Comparison of ENCODE assay signal across 8 mouse cellular contexts in genomic region chr4:43266623-43267322, GRCm38 (mm10). TPM values are rescaled to one million over a fixed set of nuclear protein-coding genes. Genes with fewer than 3 reads are reported as not detected.
A peak's percentile ranks its signal among the peaks of the same experiment; 100 is the strongest.
DNase-seq lines count a peak whose midpoint lies in the region; ATAC-seq and TF ChIP-seq lines count a peak whose summit lies in the region.

TSS of gene Atp8b5 (plus strand) at chr4:43267159.

- peak; percentile 65 for TF ChIP-seq CTCF in C2C12 (IDR thresholded peaks at IDR 0.05; ENCODE audit: control insufficient read depth, insufficient read depth, insufficient read length)
- TF ChIP-seq CTCF in kidney, postnatal 0 days (IDR thresholded peaks at IDR 0.05; ENCODE audit: low read depth): peak; percentile 85
- peak; percentile 71 for TF ChIP-seq CTCF in liver, adult 2 months (IDR thresholded peaks at IDR 0.05; ENCODE audit: low read depth, low read length)

- H3K27me3 ChIP-seq in C2C12 (ENCODE audit: control insufficient read depth, insufficient read depth, insufficient read length): no peaks in the 10 kb centered on the region
- H3K27me3 ChIP-seq in heart, embryonic 12.5 days (replicated peaks): no peaks in the 10 kb centered on the region
- no peaks in the 10 kb centered on the region for H3K27me3 ChIP-seq in kidney, postnatal 0 days (ENCODE audit: insufficient read depth, low read length)
- no peaks in the 10 kb centered on the region for H3K27me3 ChIP-seq in liver, adult 2 months (ENCODE audit: control insufficient read depth, insufficient read depth, low read length)
- H3K27me3 ChIP-seq in stomach, embryonic 15.5 days (replicated peaks): no peaks in the 10 kb centered on the region

- no peaks in the 10 kb centered on the region for H3K79me2 ChIP-seq in C2C12 (ENCODE audit: control insufficient read depth, insufficient read depth)
- no peaks in the 10 kb centered on the region for H3K79me2 ChIP-seq in liver, adult 2 months (ENCODE audit: control insufficient read depth, insufficient read depth, low read length)

- no peaks in the 10 kb centered on the region for H3K36me3 ChIP-seq in C2C12 (ENCODE audit: control insufficient read depth, insufficient read depth)
- H3K36me3 ChIP-seq in heart, embryonic 12.5 days: no peaks in the 10 kb centered on the region; the same call in 1 of the 2 replicates
- no peaks in the 10 kb centered on the region for H3K36me3 ChIP-seq in kidney, postnatal 0 days (ENCODE audit: insufficient read depth, low read length)
- H3K36me3 ChIP-seq in liver, adult 2 months (ENCODE audit: control insufficient read depth, insufficient read depth, low read length): no peaks in the 10 kb centered on the region
- H3K36me3 ChIP-seq in stomach, embryonic 15.5 days: no peaks in the 10 kb centered on the region

- H3K4me1 ChIP-seq in brown adipose tissue, adult 24 weeks (ENCODE audit: control insufficient read depth, insufficient read depth, insufficient read length, low read length): no peaks in the 10 kb centered on the region
- H3K4me1 ChIP-seq in heart, embryonic 12.5 days (replicated peaks): no peaks in the 10 kb centered on the region
- peaks cover 4% of the 10 kb centered on the region; the same call in 1 of the 2 replicates for H3K4me1 ChIP-seq in kidney, postnatal 0 days (replicated peaks; ENCODE audit: insufficient read depth, low read length)
- no peaks in the 10 kb centered on the region for H3K4me1 ChIP-seq in liver, adult 2 months (ENCODE audit: control insufficient read depth, insufficient read depth, low read length)
- 0 out of 2 replicates have a peak, but pooled peaks cover 7% of the 10 kb centered on the region for H3K4me1 ChIP-seq in stomach, embryonic 15.5 days

- 1% methylated on average over 19 of the region's 19 CpGs for WGBS in heart, embryonic 12.5 days
- 3% methylated on average over 19 of the region's 19 CpGs for WGBS in kidney, postnatal 0 days
- 5% methylated on average over 19 of the region's 19 CpGs for WGBS in liver, adult 2 months
- whole genome bisulfite sequencing in stomach, embryonic 15.5 days: 2% methylated on average over 19 of the region's 19 CpGs

- no peaks in the 10 kb centered on the region for H3K9me3 ChIP-seq in heart, embryonic 12.5 days (replicated peaks)
- H3K9me3 ChIP-seq in kidney, postnatal 0 days (replicated peaks; ENCODE audit: low read length): no peaks in the 10 kb centered on the region
- H3K9me3 ChIP-seq in stomach, embryonic 15.5 days: no peaks in the 10 kb centered on the region

- no peak within 1 kb of the TSS for H3K27ac ChIP-seq in brown adipose tissue, adult 24 weeks (replicated peaks; ENCODE audit: low read depth, low read length)
- no peak within 1 kb of the TSS for H3K27ac ChIP-seq in heart, embryonic 12.5 days (ENCODE audit: poor library complexity, severe bottlenecking)
- H3K27ac ChIP-seq in kidney, postnatal 0 days: no peak within 1 kb of the TSS
- no peak within 1 kb of the TSS for H3K27ac ChIP-seq in liver, adult 2 months (replicated peaks; ENCODE audit: insufficient read depth, low read depth, low read length)
- H3K27ac ChIP-seq in stomach, embryonic 15.5 days: no peak within 1 kb of the TSS

- H3K4me2 ChIP-seq in heart, embryonic 12.5 days: peak within 1 kb of the TSS; percentile 81
- peak within 1 kb of the TSS; percentile 55 for H3K4me2 ChIP-seq in kidney, postnatal 0 days (ENCODE audit: low read length)
- peak within 1 kb of the TSS; percentile 76 for H3K4me2 ChIP-seq in stomach, embryonic 15.5 days

- peak; percentile 95 for DNase-seq in kidney, postnatal 0 days (ENCODE audit: low spot score)
- DNase-seq in liver, adult 2 months (ENCODE audit: extremely low read depth, low read depth, low spot score): peak; percentile 62
- peak; percentile 28 for DNase-seq in naive thymus-derived CD4-positive, alpha-beta T cell, adult 2 months (ENCODE audit: low read depth)

- ATAC-seq in erythroid progenitor cell, adult 5-6 weeks (replicated peaks; ENCODE audit: low FRiP score, poor library complexity, severe bottlenecking): 0 out of 2 replicates have a peak, but pooled peaks have one; percentile 59
- 0 out of 2 replicates have a peak, but pooled peaks have one; percentile 55 for ATAC-seq in heart, embryonic 12.5 days (ENCODE audit: insufficient number of reproducible peaks, low FRiP score)
- peak; percentile 79 for ATAC-seq in kidney, postnatal 0 days (replicated peaks; ENCODE audit: low FRiP score, low read depth)
- peak; percentile 73 for ATAC-seq in stomach, embryonic 15.5 days (ENCODE audit: insufficient read depth, low FRiP score, low read depth)

- no peak within 1 kb of the TSS for H3K4me3 ChIP-seq in C2C12 (ENCODE audit: insufficient read depth, poor library complexity, severe bottlenecking)
- H3K4me3 ChIP-seq in brown adipose tissue, adult 24 weeks (ENCODE audit: insufficient read depth, low read depth, low read length): peak within 1 kb of the TSS; percentile 29
- peak within 1 kb of the TSS; percentile 51 for H3K4me3 ChIP-seq in heart, embryonic 12.5 days
- peak within 1 kb of the TSS; percentile 16 for H3K4me3 ChIP-seq in kidney, postnatal 0 days (replicated peaks; ENCODE audit: low read depth, low read length)
- no peak within 1 kb of the TSS for H3K4me3 ChIP-seq in liver, adult 2 months (ENCODE audit: insufficient read depth, low read depth, low read length)
- H3K4me3 ChIP-seq in stomach, embryonic 15.5 days (replicated peaks): peak within 1 kb of the TSS; percentile 34

- peak within 1 kb of the TSS; percentile 57 for H3ac ChIP-seq in C2C12 (ENCODE audit: control insufficient read depth, insufficient read length, low read depth)

- H3K79me3 ChIP-seq in C2C12 (ENCODE audit: low read depth): no peaks in the 10 kb centered on the region

- H3K9ac ChIP-seq in heart, embryonic 12.5 days: peak within 1 kb of the TSS; percentile 64
- no peak within 1 kb of the TSS for H3K9ac ChIP-seq in kidney, postnatal 0 days (ENCODE audit: low read depth, low read length)
- H3K9ac ChIP-seq in liver, adult 2 months (ENCODE audit: low read depth, low read length): no peak within 1 kb of the TSS
- no peak within 1 kb of the TSS for H3K9ac ChIP-seq in stomach, embryonic 15.5 days

- no peak for TF ChIP-seq POLR2A in liver, adult 2 months (IDR thresholded peaks at IDR 0.05; ENCODE audit: extremely low read depth, insufficient read depth, low read length)

TF ChIP-seq in C2C12, 6 proteins besides CTCF, POLR2A, EP300 and RAD21:
- TF ChIP-seq CEBPB (IDR thresholded peaks at IDR 0.05; ENCODE audit: low read depth) (no peak), FOSL1 (IDR thresholded peaks at IDR 0.05; ENCODE audit: insufficient read depth, low read length, poor library complexity, severe bottlenecking) (no peak), MYOD1 (IDR thresholded peaks at IDR 0.05; ENCODE audit: control insufficient read depth, insufficient read length, low read depth) (no peak), USF1 (IDR thresholded peaks at IDR 0.05; ENCODE audit: low read depth) (no peak), MAX (IDR thresholded peaks at IDR 0.05) (peak; percentile 27), MYOG (IDR thresholded peaks at IDR 0.05; ENCODE audit: control insufficient read depth, extremely low read depth, insufficient read length) (no peak)

RNA-seq across cellular contexts. Expression of gene Atp8b5, which starts in this region (rescaled TPM):
- polyA plus RNA-seq in C2C12 (2012; fragmentation: generic; extraction: Trizol): 0.04 TPM
- 0.24 TPM in 1 of 2 replicates, not detected in the other for polyA plus RNA-seq in brown adipose tissue, adult 24 weeks (2012; ENCODE audit: insufficient read depth, insufficient read length, missing spikeins)
- not detected in 2 replicates for total RNA-seq in erythroid progenitor cell, adult 5-6 weeks (2015; ENCODE audit: low replicate concordance)
- total RNA-seq in erythroid progenitor cell, adult 5-6 weeks (2017; ENCODE audit: low replicate concordance): not detected in 2 replicates
- 0.21 TPM in 1 of 2 replicates, not detected in the other for polyA plus RNA-seq in heart, embryonic 12.5 days (2016; fragmentation: Nextera tagmentation; extraction: Ambion mirVana)
- polyA plus RNA-seq in kidney, postnatal 0 days (2015; fragmentation: Nextera tagmentation; extraction: Ambion mirVana): 0.37 and 0.51 TPM in 2 replicates
- 0.13 and 0.28 TPM in 2 replicates for total RNA-seq in liver, adult 2 months (2014; rRNA removed)
- polyA plus RNA-seq in liver, adult 2 months (2012; rRNA removed): 0.44 and 0.47 TPM in 2 replicates
- 0.23 and 0.27 TPM in 2 replicates for polyA plus RNA-seq in stomach, embryonic 15.5 days (2015; fragmentation: Nextera tagmentation; extraction: Ambion mirVana)

Comparison
In these comparisons a context has a peak if more than half of its experiments do, and no peak if none do; other contexts are left out.
1. Peak in ATAC-seq in erythroid progenitor cell, adult 5-6 weeks; RNA of the gene not detected or under 1 TPM.
2. Peak in ATAC-seq, H3K4me3 ChIP-seq, H3K9ac ChIP-seq and H3K4me2 ChIP-seq in heart, embryonic 12.5 days; RNA of the gene not detected or under 1 TPM.
3. Peak in DNase-seq, ATAC-seq, H3K4me3 ChIP-seq and H3K4me2 ChIP-seq in kidney, postnatal 0 days; RNA of the gene not detected or under 1 TPM.
4. Peak in DNase-seq in liver, adult 2 months; RNA of the gene not detected or under 1 TPM.
5. Peak in ATAC-seq, H3K4me3 ChIP-seq and H3K4me2 ChIP-seq in stomach, embryonic 15.5 days; RNA of the gene not detected or under 1 TPM.
6. DNase-seq: peak in every context shown above with its lines; median percentile 95 in kidney, postnatal 0 days; 62 in liver, adult 2 months; 28 in naive thymus-derived CD4-positive, alpha-beta T cell, adult 2 months.